Mouse (Mus musculus) megakaryocyte, embryonic 14.5 days (primary cell): ENCODE data around the gene Itgb2.

ENCODE experiments used
- FLI1 ChIP-seq: IDR thresholded peaks from 2 replicates; pipeline ENCODE4 v1.6.1; 2012; ENCODE audit warnings: low read length, inconsistent platforms, mixed read lengths
- GATA1 ChIP-seq: IDR thresholded peaks from 3 replicates; pipeline ENCODE4 v1.6.1; 2012; ENCODE audit warnings: mixed read lengths, low read length, inconsistent platforms, borderline replicate concordance

- no peak for TF ChIP-seq GATA1
- no peak for TF ChIP-seq FLI1
Observed at GRCm38 (mm10) chr10:77485786-77486185, 44.3 kb upstream of the Itgb2 start.
